Mouse (Mus musculus): ENCODE data around the gene B4galt5. TPM values are rescaled to one million over a fixed set of nuclear protein-coding genes. Genes with fewer than 3 reads are reported as not detected.

B4galt5 gene
- total and polyA plus RNA-seq, 3 experiments, result 12.5 to 17.6 (median 13.5) TPM

Other genes starting within 250 kb of the B4galt5 start
- gene Kcnb1, start 159.0 kb downstream of the B4galt5 start, total RNA-seq (2012; rRNA removed), result 2.5 and 2.6 TPM in 2 replicates
- gene Kcnb1, start 159.0 kb downstream of the B4galt5 start, total RNA-seq (2014; rRNA removed), result 5.0 and 5.1 TPM in 2 replicates
- 5.6 and 6.6 TPM in 2 replicates for gene Kcnb1, start 159.0 kb downstream of the B4galt5 start, polyA plus RNA-seq (2012; ENCODE audit: insufficient read length, low read depth)
- gene Ptgis, start 108.6 kb downstream of the B4galt5 start, total RNA-seq (2012; rRNA removed), result 7.0 and 7.7 TPM in 2 replicates
- 12.2 and 13.4 TPM in 2 replicates for gene Ptgis, start 108.6 kb downstream of the B4galt5 start, total RNA-seq (2014; rRNA removed)
- 15.9 and 19.1 TPM in 2 replicates for gene Ptgis, start 108.6 kb downstream of the B4galt5 start, polyA plus RNA-seq (2012; ENCODE audit: insufficient read length, low read depth)
- 21.2 and 26.0 TPM in 2 replicates for gene Slc9a8, start 72.5 kb upstream of the B4galt5 start, total RNA-seq (2012; rRNA removed)
- 12.9 and 14.5 TPM in 2 replicates for gene Slc9a8, start 72.5 kb upstream of the B4galt5 start, total RNA-seq (2014; rRNA removed)
- 20.6 and 25.0 TPM in 2 replicates for gene Slc9a8, start 72.5 kb upstream of the B4galt5 start, polyA plus RNA-seq (2012; ENCODE audit: insufficient read length, low read depth)
- 39.2 and 50.4 TPM in 2 replicates for gene Rnf114, start 143.5 kb upstream of the B4galt5 start, total RNA-seq (2012; rRNA removed)
- 45.3 and 45.6 TPM in 2 replicates for gene Rnf114, start 143.5 kb upstream of the B4galt5 start, total RNA-seq (2014; rRNA removed)
- 37.6 and 40.8 TPM in 2 replicates for gene Rnf114, start 143.5 kb upstream of the B4galt5 start, polyA plus RNA-seq (2012; ENCODE audit: insufficient read length, low read depth)
- 8.6 and 10.5 TPM in 2 replicates for gene Spata2, start 143.7 kb upstream of the B4galt5 start, total RNA-seq (2012; rRNA removed)
- gene Spata2, start 143.7 kb upstream of the B4galt5 start, total RNA-seq (2014; rRNA removed), result 7.2 and 9.1 TPM in 2 replicates
- gene Spata2, start 143.7 kb upstream of the B4galt5 start, polyA plus RNA-seq (2012; ENCODE audit: insufficient read length, low read depth), result 22.8 and 23.0 TPM in 2 replicates
- gene Snai1, start 189.0 kb upstream of the B4galt5 start, total RNA-seq (2012; rRNA removed), result 2.9 and 3.1 TPM in 2 replicates
- 1.5 and 1.6 TPM in 2 replicates for gene Snai1, start 189.0 kb upstream of the B4galt5 start, total RNA-seq (2014; rRNA removed)
- 9.0 and 12.6 TPM in 2 replicates for gene Snai1, start 189.0 kb upstream of the B4galt5 start, polyA plus RNA-seq (2012; ENCODE audit: insufficient read length, low read depth)